Mouse (Mus musculus) liver (tissue): ENCODE results near the gene Stk11ip.
A peak's percentile ranks its signal among the peaks of the same experiment; 100 is the strongest.

Experiments used
- DNase-seq: peaks from one replicate; pipeline ENCODE4 v3.0.0-alpha.2; 2020; ENCODE audit warnings: mixed read lengths

Gene Stk11ip

DNA sequence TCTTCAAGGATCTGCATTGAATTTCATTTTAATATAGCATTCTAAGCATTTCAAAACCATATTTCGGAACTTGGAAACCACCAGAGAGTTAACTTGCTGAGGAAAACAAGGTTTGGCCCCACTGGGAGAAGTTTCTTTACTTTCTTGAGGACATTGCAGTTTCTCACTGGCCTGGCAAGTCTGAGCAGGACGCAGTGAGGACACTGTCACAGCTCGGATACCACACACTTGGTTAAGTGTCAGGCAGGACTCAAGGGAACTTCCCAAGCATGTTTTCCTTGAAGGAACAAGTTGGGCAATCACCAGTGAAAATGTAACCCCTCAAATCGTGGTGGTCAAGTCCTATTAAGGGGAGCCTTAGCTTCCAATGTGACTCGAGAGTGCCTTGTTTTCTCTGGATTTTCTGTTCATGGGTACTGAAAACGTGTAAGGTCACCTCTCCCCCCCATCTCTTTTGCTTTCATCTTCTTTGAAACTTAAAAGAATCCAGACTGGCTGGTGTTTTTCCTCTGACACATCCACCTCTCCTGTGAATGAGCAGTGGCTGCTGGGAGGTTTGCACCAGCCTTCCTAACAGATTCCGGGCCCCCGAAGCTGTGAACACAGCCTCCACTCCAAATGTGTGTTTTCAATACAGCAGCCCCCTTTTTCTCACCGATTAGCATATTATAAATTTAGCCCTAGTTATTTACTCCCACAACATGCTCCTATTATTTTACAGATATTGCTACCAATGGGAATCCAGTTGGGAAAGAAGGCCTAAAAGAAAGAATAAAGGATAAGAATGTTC, 16.9 kb upstream of the Stk11ip start:
- no peak for DNase-seq

DNA sequence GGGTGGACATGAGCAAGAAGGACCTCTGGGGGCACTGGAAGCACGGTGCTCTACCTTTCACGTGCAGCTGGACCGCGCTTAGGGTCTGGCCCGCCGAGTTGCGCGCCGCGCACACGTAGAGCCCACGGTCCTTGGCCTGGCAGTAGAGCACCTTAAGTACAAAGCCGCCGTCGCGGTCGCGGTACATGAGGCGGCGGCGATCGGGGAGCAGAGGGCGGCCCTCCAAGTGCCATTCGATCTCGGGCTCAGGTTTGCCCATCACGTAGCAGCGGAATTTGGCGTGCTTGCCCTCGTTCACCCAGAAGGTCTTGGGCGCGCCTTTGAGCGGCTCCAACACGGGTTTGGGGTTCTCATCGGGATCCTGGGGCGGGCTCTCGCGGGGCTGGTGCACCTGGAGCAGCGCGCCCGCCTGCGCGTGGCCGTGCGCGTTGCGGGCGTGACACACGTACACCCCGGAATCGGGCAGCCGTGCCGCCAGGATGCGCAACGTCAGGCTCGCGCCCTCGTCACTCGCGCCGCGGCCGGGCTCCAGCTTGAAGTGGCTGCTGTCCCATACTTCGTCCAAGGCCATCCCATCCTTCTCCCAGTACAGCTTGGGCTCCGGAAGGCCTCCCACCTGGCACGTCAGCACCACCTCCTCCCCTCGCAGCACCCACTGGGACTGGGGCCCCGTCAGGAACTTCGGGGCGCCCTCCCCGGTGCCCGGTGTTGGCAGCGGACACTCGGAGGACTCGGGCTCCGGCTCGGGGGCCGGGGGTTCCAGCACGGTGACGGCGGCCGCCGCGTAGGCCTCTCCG, 16.0 kb upstream of the Stk11ip start:
- no peak for DNase-seq

DNA sequence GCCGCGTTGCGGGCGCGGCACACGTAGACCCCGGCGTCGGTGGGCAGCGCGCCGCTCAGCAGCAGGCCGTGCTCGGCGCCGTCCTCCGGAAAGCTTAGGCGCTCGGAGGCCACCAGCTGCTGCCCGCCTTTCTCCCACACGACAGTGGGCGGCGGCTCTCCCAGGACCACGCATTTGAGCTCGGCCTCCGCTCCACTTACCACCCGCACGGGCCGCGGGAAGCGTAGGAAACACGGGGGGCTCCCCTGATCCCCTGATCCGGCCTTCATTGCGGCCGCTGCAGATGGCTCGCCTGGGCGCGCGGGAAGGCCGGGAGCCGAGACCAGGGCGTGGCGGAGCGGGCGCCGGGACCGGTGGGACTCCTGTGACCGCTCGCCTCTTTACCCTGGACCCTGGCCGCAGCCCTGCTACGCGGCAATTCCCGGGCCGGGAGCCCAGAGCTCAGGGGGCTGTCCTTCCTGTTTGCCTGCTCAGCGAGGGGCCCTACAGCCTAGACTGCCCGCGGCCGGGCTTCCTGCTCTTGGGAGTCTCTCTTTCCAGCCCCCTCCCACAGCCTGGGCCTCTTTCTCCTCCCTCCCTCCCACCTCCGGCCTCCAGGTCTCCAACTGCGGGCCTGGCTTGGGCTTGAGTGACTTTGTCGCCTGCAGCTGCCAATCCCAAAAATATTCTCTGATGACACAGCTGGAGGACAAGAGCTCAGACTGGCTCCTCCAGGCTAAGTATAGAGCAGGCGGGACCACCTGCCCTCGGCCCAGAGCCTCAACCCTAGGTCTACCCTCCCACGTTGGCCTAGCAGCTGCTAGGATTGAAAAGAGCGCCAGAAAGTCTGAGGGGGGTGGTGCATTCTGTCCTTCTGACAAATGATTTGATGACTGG, 15.1 kb upstream of the Stk11ip start, which contains the start of gene Obsl1:
Gene Obsl1, minus strand, starts transcription at position 497 of the 876 bp plus-strand sequence.
- DNase-seq, result peak; percentile 77

DNA sequence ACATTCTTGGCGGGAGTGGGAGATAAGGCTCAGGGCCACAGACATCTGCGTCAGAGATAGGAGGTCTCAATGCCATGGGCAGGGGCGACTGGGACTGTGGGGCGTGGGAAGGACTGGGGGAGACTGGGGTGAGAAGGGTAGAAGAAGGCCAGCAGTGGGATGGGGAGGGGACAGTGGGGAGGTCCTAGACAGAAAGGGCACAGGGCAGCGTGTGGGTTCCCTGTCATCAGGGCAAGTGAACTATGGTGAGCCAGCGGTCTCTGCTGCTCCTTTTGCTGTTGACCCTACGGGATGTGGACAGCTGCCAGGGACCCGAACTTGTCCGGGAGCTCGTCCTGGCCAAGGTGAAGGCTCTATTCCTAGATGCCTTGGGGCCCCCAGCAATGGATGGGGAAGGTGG, 14.3 kb upstream of the Stk11ip start, which contains the start of gene Inha:
Gene Inha, plus strand, starts transcription at position 72 of the 400 bp plus-strand sequence.
- no peak for DNase-seq

DNA sequence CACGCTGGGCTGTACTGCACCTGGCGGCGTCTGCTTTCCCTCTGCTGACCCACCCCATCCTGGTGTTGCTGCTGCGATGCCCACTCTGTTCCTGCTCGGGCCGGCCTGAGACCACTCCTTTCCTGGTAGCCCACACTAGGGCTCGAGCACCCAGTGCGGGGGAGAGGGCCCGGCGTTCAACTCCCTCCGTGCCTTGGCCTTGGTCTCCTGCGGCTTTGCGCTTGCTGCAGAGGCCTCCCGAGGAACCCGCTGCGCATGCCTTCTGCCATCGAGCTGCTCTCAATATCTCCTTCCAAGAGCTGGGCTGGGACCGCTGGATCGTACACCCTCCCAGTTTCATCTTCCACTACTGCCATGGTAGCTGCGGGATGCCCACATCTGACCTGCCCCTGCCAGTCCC, 11.7 kb upstream of the Stk11ip start:
- no peak for DNase-seq

DNA sequence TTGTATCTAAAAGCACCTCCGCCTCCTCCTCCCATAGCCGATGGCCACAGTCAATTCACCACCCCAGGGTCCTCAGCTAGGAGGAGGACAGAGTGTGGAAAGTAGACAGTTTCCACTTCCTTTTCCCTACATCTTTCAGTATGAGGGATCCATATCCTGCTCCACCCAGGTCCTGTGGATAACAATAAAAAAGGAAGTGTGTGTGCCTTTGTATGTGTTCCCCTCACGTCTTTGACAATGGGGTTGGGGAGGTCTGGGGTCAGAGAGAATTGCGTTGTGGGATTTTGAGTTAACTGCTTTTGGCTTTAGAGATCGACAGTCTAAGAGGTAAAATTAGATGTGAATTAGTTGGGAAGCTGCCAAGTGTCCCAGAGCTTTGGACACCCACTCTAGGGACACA, 11.2 kb upstream of the Stk11ip start:
- DNase-seq, result no peak

DNA sequence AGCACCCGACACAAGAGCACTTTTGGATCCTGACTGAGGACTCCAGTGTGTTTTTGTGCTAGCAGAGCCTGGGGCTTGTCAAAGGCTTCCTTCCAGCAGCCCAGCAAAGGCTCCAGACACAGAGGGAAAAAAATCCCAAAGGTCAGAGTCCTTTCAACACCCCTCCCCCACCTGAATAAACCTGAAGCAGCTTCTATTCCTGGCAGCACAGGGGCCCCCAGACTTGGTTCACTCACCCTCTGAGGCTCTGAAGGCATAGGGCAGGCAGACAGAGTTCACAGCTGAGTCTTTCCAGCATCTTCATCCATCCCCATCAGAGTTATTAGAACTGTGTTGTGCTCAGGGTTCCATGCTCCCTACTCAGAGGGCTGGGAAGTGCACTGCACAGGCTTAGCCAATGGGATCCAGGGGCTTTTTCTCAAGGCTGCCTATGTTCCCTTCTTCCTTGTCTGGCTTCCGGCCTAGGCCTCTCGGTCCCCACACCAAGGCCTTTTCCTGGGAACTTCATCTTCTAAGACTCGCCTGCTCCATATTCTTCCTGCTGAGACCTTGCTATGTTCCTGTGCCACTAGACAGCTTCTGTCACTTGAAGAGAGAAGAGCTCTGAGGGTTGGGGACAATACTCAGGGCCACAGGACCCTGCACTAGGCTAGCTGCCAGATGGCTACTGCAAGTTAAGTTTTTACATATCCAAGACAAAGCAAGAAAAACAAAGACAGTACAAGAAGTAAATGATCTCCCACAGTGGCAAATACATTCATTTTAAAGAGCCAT, 9.7 kb upstream of the Stk11ip start:
- no peak for DNase-seq

DNA sequence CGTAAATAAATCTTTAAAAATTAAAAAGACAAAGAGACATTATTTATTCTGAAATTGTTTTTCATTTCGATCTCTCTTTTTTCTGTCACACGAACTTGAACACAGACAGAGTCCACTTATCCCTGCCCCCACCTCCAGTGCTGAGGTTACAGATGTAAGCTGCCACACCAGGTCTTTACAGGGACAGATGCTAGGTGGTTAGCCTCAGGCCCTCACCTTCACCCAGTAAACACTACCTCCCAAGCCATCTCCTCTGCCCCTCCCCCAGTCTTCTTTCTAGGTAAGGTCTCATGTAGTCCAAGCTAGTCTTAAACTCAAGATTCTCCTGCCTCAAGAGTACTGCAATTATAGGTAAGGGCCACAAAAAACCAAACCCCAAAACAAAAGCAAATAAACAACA, 8.8 kb upstream of the Stk11ip start:
- no peak for DNase-seq

DNA sequence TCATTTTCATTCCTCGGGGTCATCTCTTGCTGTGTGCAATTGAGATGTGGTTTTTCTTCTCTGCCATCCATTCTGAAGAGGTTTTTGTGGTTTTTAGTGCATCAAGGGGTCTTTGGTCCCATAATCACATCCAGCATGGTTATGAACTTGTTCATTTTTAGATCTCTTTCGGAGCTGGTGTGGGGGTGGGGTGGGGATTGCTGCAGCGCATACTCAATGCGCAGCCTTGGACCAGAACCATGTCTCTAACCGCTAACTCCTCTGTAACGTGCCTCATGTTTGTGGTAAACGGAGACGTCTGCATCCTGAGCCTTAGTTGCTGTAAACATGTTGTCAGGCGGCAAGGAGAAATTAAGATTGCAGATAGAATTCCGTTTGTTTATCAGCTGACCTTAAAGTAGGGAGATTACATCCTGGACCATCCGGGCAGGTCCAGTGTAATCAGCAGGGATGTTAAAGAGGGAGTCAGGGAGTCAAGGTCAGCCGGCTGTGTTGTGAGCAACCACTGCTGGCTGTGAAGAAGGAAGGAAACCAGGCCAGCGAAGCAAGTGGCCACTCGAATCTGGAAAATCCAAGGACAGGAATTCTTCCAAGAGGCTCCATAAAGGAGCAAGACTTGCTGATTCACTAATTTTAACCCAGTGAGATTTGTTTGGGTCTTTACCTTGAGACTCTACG, 4.5 kb upstream of the Stk11ip start:
- no peak for DNase-seq

DNA sequence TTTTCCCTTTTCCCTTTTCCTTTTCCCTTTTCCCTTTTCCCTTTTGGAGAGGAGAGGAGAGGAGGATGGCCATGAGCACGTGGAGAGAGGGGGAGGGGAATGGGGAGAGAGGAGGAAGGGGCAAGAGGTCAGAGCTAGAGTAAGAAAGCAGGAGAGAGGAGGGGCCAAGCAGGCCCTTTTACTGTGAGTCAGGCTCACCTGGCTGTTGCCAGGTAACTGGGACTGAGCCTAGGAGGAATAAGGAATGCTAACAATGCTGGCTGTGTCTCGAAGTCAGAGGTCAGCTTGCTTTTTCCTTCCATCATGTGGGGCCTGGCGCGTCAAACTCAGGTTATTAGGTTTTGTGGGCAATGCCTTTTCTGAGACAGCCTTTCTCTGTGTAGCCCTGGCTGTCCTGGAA, 3.3 kb upstream of the Stk11ip start:
- DNase-seq, result no peak

DNA sequence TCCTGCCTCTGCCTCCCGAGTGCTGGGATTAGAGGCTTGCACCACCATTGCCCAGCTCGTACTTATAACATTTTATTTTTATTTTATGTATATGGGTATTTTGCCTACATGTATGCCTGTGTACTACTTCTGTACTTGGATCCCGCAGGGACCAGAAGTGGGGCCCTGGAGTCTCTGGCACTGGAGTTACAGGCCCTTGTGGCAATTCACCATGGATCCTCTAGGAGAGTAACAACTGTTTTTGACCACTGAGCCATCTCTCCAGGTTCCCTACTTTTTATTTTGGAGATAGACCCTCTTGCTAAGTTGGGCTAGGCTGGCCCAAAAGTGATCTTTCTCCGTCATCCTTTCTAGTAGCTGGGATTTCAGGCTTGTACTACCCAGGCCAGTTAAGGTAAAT, 2.9 kb upstream of the Stk11ip start:
- DNase-seq, result no peak

DNA sequence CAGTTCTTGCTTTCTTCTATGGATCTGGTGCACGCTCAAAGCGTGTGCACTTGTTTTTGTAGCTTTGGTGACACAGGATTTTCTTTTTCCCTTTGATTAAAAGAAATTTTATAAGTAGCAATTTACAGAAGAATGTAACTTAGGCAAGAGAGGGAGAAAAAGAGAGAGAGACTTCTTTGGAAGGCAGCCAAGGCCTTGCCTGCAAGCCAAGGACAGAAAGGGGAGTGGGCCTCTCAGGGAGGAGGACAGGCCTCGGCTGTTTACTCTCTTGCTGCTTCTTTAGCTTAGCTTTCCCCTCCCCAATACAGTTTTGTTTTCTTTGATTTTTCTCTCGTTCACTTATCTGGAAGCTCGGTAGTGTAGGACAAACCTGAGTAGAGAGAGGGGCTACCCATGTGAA, 1.8 kb upstream of the Stk11ip start:
- DNase-seq, result no peak

DNA sequence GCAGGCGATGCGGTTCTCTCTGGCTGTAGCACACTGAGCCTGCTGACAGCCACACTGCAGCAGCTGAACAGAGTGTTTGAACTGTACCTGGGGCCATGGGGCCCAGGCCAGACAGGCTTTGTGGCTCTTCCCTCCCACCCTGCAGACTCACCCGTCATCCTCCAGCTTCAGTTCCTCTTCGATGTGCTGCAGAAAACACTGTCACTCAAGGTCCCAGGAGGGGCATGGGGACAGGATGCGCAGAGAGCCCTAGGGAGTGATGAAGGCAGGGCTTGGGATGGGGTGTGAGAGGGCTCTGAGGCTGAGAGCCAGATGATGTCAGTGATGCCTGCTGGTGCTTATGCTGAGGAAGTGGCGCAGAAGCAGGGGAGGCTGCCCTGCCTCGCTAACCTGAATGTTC, 3.4 kb downstream of the Stk11ip start:
- no peak for DNase-seq

DNA sequence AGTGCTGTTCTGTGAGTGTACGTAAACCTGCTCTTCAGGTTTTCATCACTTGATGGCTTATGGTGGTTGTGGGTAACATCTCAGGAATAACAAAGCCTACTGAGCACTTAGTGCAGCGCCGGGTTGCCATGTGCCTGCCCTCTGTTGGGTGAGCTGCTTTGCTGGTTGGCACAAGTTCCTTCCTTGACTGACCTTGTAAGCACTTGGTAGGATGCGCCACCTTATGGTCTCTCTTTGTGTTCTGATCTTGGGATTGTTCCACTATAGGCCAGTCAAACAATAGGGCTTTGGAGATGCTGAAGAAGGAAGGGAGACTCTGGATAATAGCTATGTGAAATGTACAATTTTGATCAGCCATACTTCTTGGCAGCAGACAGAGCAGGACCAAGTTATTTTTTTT, 9.2 kb downstream of the Stk11ip start:
- DNase-seq, result no peak

DNA sequence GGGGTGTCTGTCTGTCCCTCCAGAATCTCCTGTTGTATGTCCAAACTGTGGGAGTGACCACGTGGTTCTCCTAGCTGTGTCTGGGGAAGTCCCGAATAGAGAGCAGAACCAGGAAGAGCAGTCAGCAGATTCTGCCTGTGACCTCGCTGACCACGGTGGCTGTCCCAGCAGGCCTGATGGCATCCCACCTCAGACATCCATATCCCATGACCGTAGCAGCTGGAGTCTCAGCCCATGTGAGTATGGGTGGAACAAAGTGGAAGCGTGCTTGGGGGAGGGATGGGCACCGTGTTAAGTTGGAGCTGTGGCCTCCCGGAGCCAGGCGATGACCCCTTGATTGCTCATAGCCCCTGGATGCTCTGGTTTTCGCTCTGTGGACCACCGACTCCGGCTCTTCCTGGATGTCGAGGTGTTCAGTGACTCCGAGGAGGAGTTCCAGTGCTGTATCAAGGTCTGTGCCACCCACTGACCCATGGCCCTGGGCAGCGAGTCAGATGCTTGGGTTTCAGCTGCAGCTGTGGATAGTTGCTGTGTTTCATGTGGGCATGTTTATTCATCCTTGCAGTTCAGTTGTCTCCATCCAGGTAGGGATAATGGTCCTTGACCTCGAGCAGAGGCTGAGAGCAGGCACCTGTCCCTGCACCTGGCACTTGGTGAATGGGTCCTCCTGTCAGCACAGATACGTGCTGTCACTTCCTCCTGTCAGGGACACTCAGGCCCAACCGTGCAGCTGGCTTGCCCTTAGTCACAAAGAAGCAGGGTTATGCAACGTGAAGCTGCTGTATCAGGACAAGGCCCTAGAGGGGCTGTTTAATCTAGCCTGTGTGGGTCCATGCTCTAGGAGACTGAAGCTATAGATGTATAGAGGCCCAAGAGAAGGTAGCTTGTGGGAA, 11.2 kb downstream of the Stk11ip start:
- no peak for DNase-seq

DNA sequence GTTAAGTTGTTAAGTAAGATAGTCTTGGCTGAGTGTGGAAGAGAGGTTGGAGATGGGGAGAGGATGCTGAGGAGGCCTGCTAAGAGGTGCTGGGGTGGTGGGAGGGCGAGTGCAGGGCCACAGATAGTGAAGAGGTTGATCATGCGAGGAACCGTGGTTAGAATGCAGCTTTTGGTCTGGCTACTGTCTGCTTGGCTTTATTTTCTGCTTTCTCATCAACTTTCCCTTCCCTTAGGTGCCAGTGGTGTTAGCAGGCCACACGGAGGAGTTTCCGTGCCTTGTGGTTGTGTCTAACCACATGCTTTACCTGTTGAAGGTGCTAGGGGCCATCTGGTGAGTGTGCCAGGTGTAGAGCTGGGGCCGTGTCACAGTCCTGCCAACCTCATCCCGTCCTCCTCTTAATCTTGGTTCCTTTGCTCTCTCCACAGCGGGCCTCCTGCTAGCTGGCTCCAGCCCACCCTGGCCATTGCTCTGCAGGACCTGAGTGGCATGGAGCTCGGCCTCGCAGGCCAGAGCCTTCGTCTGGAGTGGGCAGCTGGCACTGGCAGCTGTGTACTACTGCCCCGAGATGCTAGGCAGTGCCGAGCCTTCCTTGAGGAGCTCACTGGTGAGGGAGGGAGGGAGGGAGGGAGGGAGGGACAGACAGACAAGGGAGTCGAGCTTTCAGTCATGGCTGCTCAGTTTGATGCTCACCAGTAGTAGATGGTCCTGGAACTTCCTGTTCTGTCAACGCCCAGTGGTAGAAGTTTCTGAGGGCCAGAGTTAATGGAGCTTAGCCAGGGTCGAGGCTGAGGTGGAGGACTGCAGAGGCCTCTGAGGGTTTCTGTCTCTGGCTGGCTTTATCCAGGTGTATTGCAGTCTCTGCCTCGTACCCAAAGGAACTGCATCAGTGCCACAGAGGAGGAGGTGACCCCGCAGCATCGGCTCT, 12.3 kb downstream of the Stk11ip start:
- no peak for DNase-seq

DNA sequence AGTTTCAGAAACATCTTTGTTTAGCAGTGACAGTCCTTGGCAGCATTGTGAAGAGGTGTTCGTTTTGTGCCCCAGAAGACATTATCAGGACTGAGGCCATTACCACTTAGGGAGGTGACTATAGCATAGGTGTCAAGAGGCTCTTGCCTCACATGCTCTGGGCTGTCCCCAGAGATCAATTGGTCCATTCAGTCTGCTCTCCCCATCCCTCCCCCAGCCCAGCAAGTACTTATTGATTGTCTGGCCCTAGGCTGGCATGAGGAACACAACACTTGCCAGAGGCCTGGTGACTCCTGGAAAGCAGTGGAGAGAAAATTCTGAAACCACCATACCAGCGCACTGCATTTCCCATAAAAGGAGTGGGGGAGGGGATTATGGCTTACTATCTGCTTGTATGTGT, 16.3 kb downstream of the Stk11ip start:
- DNase-seq, result no peak

DNA sequence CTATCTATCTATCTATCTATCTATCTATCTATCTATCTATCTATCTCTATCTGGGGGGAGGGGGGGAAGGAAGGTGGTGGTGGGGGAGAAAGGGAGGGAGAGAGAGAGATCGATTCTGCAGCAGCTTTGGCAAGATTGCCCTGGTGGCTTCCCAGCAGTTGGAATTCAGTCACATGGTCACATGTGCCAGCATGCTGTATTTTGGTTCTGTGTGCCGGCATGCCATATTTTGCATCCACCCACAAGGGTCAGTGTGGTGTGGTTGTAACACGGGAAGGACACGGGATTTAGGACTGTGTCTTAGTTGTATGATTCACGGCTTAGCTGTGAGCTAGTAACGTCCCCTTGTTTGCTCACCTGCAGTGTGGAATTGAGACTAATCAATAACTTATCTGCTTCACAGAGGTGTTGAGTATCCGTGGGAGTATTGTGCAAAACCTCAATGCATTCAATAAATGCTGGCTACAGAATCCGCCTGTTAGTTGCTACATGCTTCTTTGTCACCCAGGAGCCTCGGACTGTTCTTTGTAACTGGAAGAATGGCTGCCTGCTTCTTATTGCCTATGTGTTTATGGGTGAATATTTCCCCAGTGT, 17.4 kb downstream of the Stk11ip start:
- no peak for DNase-seq

DNA sequence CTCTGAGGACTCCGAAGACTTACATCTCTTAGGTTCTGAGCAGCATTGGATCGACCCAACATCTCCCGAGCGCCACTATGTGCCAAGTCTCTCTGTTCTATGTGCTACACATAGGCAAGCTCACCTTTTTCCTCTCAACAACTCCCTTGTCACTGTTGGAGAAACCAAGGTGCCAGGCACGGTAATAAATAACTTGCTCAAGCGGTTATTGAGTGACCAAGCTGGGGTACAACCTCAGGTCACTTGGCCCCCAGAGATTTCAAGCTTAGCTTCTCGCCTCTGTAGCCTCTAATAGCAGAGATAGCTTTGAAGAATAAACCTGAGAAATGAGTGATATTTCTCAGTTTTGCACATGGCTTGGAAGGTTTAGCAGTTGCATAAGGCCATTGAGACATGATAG, 20.2 kb downstream of the Stk11ip start:
- DNase-seq, result no peak
